Mouse (Mus musculus) kidney, embryonic 14.5 days (tissue): Measurements from ENCODE around the gene Ccsap. TPM values are rescaled to one million over a fixed set of nuclear protein-coding genes. Genes with fewer than 3 reads are reported as not detected.
"Not testable (repeated sequence)": the region's sequence is repeated elsewhere in the genome, so short reads cannot be mapped to it uniquely, and the experiment has no call there.

ENCODE experiments used
- ATAC-seq: fragments of 200-750 bp; cut with Nextera tagmentation; 2 replicates; pipeline ENCODE4 v1.8.0; 2017; ENCODE audit warnings: moderate number of reproducible peaks, mild to moderate bottlenecking, moderate TSS enrichment, moderate library complexity; ENCODE audit not compliant: low FRiP score, low TSS enrichment
- H3K27ac ChIP-seq: fragments of 300-500 bp; sonication (generic); 2 replicates; pipeline ENCODE4 v1.5.1; 2014; ENCODE audit warnings: low read depth, mild to moderate bottlenecking, low read length, moderate library complexity, mixed read lengths
- H3K27me3 ChIP-seq: fragments of 300-500 bp; sonication (generic); 2 replicates; pipeline ENCODE4 v1.6.1; 2014; ENCODE audit warnings: mild to moderate bottlenecking, low read length; ENCODE audit not compliant: control insufficient read depth, insufficient read depth
- H3K36me3 ChIP-seq: fragments of 300-500 bp; sonication (generic); 2 replicates; pipeline ENCODE4 v1.6.1; 2014; ENCODE audit warnings: low read length, mixed read lengths; ENCODE audit not compliant: control insufficient read depth, insufficient read depth
- H3K4me1 ChIP-seq: fragments of 300-500 bp; sonication (generic); 2 replicates; pipeline ENCODE4 v1.6.1; 2014; ENCODE audit warnings: low read length, mixed read lengths; ENCODE audit not compliant: control insufficient read depth, insufficient read depth
- H3K4me2 ChIP-seq: fragments of 300-500 bp; sonication (generic); replicated peaks from 2 replicates; pipeline ENCODE4 v1.6.1; 2014; ENCODE audit warnings: low read depth, mild to moderate bottlenecking, low read length
- H3K4me3 ChIP-seq: fragments of 300-500 bp; sonication (generic); 2 replicates; pipeline ENCODE4 v1.5.1; 2014; ENCODE audit warnings: mild to moderate bottlenecking, low read length
- H3K9ac ChIP-seq: fragments of 300-500 bp; sonication (generic); 2 replicates; pipeline ENCODE4 v1.6.1; 2014; ENCODE audit warnings: low read depth, mild to moderate bottlenecking, low read length, moderate library complexity
- H3K9me3 ChIP-seq: fragments of 300-500 bp; sonication (generic); 2 replicates; pipeline ENCODE4 v1.6.1; 2016; ENCODE audit warnings: low read length; ENCODE audit not compliant: control insufficient read depth
- WGBS: fragments of 180-500 bp; shearing (Covaris S2); extraction: QIAGEN DNeasy Blood & Tissue Kit; methylation state at CpG from one replicate; pipeline ENCODE4 v1.1.7; 2014; 5-methylcytosine and 5-hydroxymethylcytosine counted together
- polyA plus RNA-seq: library from polyadenylated mRNA; unstranded; fragments of >200 nt; fragmentation: Nextera tagmentation; extraction: Ambion mirVana; gene quantifications from 2 replicates; pipeline ENCODE4 v1.2.1, GENCODE M21; 2014

The Ccsap gene
- polyA plus RNA-seq, 1 experiment from 2014 or later = 4.0 TPM

DNA sequence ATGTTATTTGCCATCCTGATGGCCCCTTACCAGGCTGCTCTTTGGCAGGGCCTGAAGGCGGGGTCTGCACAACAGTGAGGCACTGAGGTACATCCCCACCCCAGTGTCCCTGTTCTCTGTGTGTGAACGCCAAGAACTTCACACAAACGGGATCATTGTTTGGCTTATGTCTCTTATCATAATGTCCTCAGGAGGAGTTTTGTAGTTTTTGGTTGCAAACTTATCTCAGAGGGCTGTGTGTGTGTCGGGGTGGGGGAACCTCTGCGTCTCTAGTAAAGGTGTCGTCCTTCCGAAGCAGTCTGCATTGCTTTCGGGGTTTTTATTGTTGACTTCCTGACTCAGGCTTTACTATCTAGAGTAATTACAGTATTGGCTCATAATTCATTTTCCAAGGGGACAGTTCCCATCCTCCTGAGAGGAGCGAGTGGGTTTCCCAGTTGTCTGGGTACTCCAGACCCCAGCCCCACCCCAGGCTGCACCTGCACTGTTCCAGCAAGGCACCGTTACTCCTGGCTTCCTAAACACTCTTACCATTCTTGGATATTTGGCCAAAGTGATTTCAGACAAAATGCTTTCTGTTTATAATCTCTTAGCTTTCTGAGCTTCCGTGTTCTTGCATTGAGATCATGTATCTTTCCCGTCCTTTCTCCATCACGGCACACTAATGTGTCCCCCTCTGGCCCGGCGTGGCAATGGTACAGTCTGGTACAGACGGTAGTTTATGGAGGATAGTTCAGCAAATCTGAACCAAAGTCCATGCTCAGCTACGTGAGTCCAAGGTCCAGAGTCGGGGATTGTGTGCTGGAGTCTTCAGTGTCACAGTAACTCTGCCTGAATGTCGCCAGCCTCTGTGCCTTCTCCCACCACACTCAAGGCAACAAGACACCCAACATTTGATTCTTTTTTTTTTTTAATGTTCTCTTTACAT lies 40.1 kb downstream of the Ccsap start:
- no peak overlapping the region for H3K4me3 ChIP-seq
- H3K4me1 ChIP-seq = no peaks in the 10 kb centered on the region
- H3K9me3 ChIP-seq = no peaks in the 10 kb centered on the region
- no peak overlapping the region for H3K9ac ChIP-seq
- 91% methylated on average over 19 of the region's 19 CpGs for WGBS
- H3K4me2 ChIP-seq = no peak overlapping the region
- H3K36me3 ChIP-seq = no peaks in the 10 kb centered on the region; the same call in 1 of the 2 replicates
- no peak for ATAC-seq
- no peaks in the 10 kb centered on the region for H3K27me3 ChIP-seq
- H3K27ac ChIP-seq = no peak overlapping the region

DNA sequence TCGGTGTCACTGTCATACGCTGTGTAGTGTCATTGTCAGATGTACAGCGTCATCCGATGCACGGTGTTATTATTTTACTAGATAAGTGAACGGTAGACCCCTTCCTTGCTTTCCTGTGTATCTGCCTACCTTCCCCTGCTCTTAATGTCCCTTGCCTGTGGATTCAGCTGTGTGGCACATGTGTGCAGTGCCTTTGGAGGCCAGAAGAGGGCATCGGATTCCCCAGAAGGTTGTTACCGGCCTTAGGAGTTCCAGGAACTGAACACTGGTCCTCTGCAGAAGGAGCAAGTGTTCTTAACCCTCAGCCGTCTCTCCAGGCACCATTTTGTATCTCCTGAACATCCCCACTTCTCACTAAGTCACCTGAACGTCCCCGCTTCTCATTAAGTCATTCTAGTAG lies 42.3 kb downstream of the Ccsap start:
- Histone ChIP-seq H3K9me3 (no peaks in the 10 kb centered on the region), H3K4me3 (no peak overlapping the region), H3K4me1 (peaks cover 4% of the 10 kb centered on the region; the same call in 1 of the 2 replicates), H3K36me3 (no peaks in the 10 kb centered on the region), H3K27me3 (no peaks in the 10 kb centered on the region), H3K27ac (no peak overlapping the region), H3K4me2 (no peak overlapping the region), H3K9ac (no peak overlapping the region)
- no peak for ATAC-seq
- 90% methylated on average over 11 of the region's 11 CpGs for WGBS

DNA sequence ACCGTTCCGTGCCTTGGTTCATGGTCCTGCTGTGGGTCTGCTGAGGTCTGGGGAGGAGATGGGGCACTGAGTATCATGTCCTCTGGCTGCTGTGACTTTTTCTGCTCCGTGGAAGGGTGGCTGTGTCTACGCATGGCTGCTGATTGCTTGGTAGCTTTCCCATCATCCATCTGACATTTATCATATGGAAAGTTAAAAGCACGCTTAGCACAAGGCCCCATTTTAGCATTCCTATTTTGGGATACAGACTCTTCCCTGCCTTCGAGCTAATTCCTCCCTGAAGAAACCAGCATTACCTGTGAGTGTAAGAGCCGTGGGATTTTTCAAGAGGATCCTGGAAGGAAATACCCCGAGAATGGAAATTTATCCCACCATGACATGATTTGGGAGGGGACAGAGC lies 43.1 kb downstream of the Ccsap start:
- WGBS = 86% methylated on average over 8 of the region's 8 CpGs
- Histone ChIP-seq H3K36me3 (no peaks in the 10 kb centered on the region), H3K27ac (no peak overlapping the region), H3K4me3 (no peak overlapping the region), H3K4me1 (peaks cover 4% of the 10 kb centered on the region; the same call in 1 of the 2 replicates), H3K4me2 (no peak overlapping the region), H3K27me3 (no peaks in the 10 kb centered on the region), H3K9me3 (no peaks in the 10 kb centered on the region), H3K9ac (no peak overlapping the region)
- ATAC-seq = no peak

DNA sequence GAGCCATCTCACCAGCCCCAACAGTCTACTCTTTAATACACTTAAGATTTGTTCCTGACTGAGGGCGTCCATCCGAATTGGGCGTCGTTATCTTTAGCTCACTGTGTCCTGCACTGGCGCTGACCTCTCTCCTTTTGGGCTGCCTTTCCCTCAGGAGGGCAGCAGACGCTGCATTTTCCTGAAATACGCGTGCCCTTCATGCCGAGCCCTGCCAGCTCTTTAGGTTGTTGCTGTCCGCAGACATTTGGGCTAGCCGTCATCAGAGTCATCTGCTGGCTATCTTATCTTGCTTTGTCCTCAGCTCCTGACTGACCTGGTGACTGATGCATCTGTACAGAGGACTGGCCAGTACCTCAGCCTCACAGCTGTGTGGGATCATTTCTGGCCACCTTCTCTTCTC lies 44.7 kb downstream of the Ccsap start:
- ATAC-seq = no peak
- WGBS = 86% methylated on average over 11 of the region's 11 CpGs

DNA sequence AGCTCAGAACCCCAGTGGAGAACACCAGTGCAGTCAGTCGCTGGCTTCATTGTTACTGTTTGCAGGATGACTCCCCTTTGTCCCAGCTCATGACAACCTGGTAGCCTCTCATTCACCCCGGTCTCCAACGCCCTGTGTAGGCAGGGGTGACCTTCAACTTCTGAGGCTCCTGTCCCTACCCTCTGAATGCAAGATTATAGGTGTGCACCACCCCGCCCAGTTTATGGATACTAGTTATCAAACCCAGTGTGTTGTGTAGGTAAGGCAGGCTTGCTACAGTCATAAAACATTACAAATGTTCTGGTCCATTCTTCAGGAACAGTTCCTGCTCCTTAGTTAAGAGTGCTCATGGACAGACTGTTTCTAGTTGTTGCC lies 46.1 kb downstream of the Ccsap start:
- no peak overlapping the region for H3K9ac ChIP-seq
- 83% methylated on average over 4 of the region's 4 CpGs for WGBS
- H3K27ac ChIP-seq = no peak overlapping the region
- peaks cover 4% of the 10 kb centered on the region; the same call in 1 of the 2 replicates for H3K4me1 ChIP-seq
- H3K36me3 ChIP-seq = no peaks in the 10 kb centered on the region
- H3K27me3 ChIP-seq = no peaks in the 10 kb centered on the region
- H3K4me3 ChIP-seq = no peak overlapping the region
- no peaks in the 10 kb centered on the region for H3K9me3 ChIP-seq
- H3K4me2 ChIP-seq = no peak overlapping the region
- ATAC-seq = no peak

More for the DNA sequence above, 44.7 kb downstream of the Ccsap start:
- H3K27me3 ChIP-seq = no peaks in the 10 kb centered on the region
- H3K4me3 ChIP-seq = no peak overlapping the region
- H3K4me1 ChIP-seq = peaks cover 4% of the 10 kb centered on the region; the same call in 1 of the 2 replicates
- H3K9ac ChIP-seq = no peak overlapping the region
- no peak overlapping the region for H3K27ac ChIP-seq
- no peaks in the 10 kb centered on the region for H3K36me3 ChIP-seq
- H3K4me2 ChIP-seq = no peak overlapping the region
- no peaks in the 10 kb centered on the region for H3K9me3 ChIP-seq

DNA sequence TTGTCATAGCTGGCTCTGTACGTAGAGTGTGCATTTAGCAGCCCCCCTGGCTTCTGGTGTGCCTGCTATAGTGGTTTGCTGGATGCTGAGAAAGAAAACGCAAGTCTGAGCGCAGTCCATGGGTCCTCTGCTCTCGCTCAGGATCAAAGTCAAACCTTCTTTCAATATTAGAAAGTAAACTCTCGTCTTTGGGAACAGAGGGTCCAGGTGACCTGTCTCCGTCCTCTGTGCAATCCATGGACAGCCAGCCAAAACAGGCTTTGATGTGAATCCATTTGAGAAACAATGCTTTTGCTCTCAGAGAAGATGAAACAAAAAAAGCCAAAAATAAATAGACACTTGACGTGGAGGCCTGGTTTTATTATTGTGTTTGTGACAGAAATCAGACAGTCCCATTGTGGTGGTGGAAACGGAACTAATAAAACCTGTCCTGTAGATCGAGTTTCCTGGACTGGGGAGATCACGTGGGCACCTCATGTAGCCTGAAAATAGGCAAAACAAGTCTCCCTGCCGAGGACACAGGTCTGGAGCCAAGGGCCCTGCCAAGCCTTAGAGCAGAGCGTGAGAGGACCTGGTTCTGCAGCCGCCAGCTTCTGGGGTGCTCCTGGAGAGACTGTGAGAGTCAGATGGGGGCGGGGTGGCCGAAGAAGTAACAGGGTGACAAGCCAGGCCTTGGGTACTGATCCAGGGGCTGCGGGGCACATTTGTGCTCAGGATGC lies 46.7 kb downstream of the Ccsap start:
- H3K4me2 ChIP-seq = no peak overlapping the region

DNA sequence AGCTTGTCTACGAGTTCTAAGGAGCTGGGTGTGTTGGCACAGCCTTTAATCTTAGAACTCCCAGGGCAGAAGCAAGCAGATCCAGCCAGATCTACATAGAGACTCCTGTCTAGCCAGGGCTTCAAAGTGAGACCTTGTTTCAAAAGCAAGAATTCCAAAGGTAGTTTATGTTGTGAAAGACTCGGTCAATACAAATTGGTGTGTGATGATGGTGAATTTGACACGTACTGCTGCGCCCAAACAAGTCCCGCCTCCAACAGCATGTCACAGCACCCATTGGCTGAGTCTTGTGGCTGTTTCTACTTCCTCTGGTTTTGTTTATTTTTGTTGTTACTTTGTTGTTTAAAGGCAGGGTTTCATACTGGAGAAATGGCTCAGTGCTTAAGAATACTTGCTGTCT lies 47.8 kb downstream of the Ccsap start:
- Histone ChIP-seq H3K9me3 (no peaks in the 10 kb centered on the region), H3K27me3 (no peaks in the 10 kb centered on the region), H3K27ac (no peak overlapping the region), H3K4me3 (no peak overlapping the region), H3K4me2 (no peak overlapping the region), H3K4me1 (peaks cover 15% of the 10 kb centered on the region), H3K36me3 (no peaks in the 10 kb centered on the region), H3K9ac (no peak overlapping the region)
- no peak for ATAC-seq
- 88% methylated on average over 5 of the region's 5 CpGs for WGBS

More for the DNA sequence above, 46.7 kb downstream of the Ccsap start:
- Histone ChIP-seq H3K9me3 (no peaks in the 10 kb centered on the region), H3K27ac (no peak overlapping the region), H3K27me3 (no peaks in the 10 kb centered on the region), H3K36me3 (no peaks in the 10 kb centered on the region), H3K4me1 (peaks cover 4% of the 10 kb centered on the region; the same call in 1 of the 2 replicates), H3K9ac (no peak overlapping the region), H3K4me3 (no peak overlapping the region)
- peak; percentile 35; the same call in 1 of the 2 replicates for ATAC-seq
- 70% methylated on average over 16 of the region's 16 CpGs for WGBS

DNA sequence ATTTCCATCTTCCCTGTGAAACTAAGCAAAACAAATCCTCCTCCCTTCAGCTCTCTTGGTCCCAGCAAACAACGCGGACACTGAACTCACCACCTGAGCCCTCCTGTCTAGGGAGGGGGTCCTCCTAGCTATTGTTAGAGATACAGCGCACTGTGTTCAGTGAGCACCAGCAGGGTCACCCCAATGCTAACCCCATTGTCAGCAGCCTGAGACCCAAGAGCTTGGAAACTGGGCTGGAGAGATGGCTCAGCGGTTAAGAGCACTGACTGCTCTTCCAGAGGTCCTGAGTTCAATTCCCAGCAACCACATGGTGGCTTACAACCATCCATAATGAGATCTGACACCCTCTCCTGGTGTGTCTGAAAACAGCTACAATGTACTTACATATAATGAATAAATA lies 50.7 kb downstream of the Ccsap start:
- H3K9ac ChIP-seq, H3K36me3 ChIP-seq, ATAC-seq, H3K27ac ChIP-seq, H3K27me3 ChIP-seq, H3K4me2 ChIP-seq, H3K4me3 ChIP-seq, H3K9me3 ChIP-seq: not testable (repeated sequence)
- H3K4me1 ChIP-seq = peaks cover 21% of the 10 kb centered on the region
- 92% methylated on average over 4 of the region's 4 CpGs for WGBS

DNA sequence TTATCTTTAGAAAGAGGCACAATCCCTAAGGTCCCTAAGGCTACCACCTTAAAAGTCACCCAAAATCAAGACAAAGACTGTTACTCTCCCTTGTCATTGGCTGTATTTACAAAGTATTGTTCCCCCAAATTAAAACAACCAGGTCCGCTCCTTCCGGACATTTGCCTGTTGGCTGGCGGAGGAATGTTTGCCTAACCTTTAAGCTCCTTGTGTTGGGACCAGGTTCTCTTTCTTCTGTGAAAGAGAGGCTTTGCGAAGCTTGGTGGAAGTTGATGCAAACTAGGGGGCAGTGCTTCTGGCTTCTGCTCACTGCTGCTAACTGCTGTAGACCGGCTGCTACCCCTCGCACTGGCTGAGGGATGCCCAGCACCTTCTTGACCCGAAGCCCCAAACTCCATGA lies 51.3 kb downstream of the Ccsap start:
- no peak overlapping the region for H3K4me3 ChIP-seq
- no peaks in the 10 kb centered on the region for H3K9me3 ChIP-seq
- H3K27me3 ChIP-seq = no peaks in the 10 kb centered on the region
- H3K4me1 ChIP-seq = peaks cover 21% of the 10 kb centered on the region
- no peak overlapping the region for H3K9ac ChIP-seq
- no peak for ATAC-seq
- H3K36me3 ChIP-seq = no peaks in the 10 kb centered on the region
- no peak overlapping the region for H3K27ac ChIP-seq
- 80% methylated on average over 7 of the region's 7 CpGs for WGBS
- no peak overlapping the region for H3K4me2 ChIP-seq
